Mouse (Mus musculus) granulocyte monocyte progenitor cell, adult 5-6 weeks (primary cell): ENCODE measurements around the gene Plppr5. TPM values are rescaled to one million over a fixed set of nuclear protein-coding genes. Genes with fewer than 3 reads are reported as not detected.

Source experiments
- ATAC-seq: replicated peaks from 2 replicates; pipeline ENCODE4 v1.8.0; 2016; ENCODE audit warnings: mild to moderate bottlenecking, moderate TSS enrichment, inconsistent platforms; ENCODE audit not compliant: poor library complexity, severe bottlenecking
- total RNA-seq, 2 experiments: library from RNA; stranded (forward) in 1 of 2; stranded (reverse) in 1 of 2; fragments of 200-712, 200-1000 nt in 1 of 2; fragments of >200 nt in 1 of 2; fragmentation: Nextera tagmentation in 1 of 2; gene quantifications; 2 replicates each; pipeline ENCODE4 v1.2.3; 2014 to 2017

The Plppr5 gene
- total RNA-seq, 2 experiments from 2014 or later, result not detected

- no peak for ATAC-seq
These were observed 112.0 kb downstream of the Plppr5 start for GRCm38 (mm10) chr3:117686648-117687047.

DNA sequence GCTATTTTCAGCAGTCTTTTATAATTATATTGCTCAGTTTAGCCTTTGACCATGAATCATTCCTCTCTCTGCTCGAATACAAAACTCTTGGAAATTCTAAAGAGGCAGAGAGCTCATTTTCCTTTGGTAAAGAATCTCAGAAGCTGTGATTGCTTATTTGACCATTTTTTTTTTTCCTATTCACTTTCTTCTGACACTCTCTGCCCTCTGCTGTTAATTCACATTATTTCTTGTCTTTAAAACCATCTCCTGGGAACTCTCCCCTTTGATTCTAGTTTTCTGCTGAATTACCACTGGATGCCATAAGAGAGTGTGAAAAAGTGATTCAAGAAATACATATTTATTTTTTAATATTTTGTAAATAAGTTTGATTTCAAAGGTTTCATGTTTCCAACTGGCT lies 120.1 kb downstream of the Plppr5 start:
- ATAC-seq, result no peak

DNA sequence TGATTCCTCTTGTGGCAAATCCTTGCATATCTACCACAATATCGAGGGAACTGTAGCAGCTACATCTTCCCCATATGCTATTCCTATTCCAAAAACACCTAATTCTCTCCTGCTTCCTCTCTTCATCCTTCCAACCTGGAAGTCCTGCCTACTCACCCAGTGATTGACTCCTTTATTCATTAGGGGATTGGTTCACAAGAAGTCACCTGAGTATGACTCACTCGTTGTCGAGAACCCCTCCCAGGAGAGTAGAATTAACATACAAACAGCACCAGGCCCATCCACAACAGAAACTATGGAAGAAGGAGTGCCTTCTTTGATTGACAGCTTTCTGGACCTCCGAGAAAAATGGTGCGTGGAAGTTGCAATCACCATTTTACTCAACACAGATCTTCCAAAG lies 121.7 kb downstream of the Plppr5 start:
- ATAC-seq, result no peak

DNA sequence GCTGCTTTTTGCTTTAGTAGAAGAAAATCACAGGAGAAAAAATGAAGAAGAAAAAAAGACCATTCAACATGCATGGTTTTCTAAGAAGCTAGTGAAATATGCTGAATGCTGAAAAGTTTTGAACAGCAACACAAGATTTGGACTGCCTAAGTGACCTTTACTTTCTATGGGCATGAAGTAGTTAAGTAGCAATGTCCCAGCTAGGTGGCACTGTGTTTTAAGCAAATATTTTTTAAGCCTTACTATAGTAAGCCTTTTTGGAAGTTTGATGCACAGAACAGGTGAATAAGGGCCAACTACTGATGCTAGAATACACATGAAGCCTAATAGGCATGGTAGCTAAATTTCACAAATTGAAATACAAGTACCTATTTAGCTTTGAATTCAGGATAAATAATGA lies 134.2 kb downstream of the Plppr5 start:
- ATAC-seq, result no peak

DNA sequence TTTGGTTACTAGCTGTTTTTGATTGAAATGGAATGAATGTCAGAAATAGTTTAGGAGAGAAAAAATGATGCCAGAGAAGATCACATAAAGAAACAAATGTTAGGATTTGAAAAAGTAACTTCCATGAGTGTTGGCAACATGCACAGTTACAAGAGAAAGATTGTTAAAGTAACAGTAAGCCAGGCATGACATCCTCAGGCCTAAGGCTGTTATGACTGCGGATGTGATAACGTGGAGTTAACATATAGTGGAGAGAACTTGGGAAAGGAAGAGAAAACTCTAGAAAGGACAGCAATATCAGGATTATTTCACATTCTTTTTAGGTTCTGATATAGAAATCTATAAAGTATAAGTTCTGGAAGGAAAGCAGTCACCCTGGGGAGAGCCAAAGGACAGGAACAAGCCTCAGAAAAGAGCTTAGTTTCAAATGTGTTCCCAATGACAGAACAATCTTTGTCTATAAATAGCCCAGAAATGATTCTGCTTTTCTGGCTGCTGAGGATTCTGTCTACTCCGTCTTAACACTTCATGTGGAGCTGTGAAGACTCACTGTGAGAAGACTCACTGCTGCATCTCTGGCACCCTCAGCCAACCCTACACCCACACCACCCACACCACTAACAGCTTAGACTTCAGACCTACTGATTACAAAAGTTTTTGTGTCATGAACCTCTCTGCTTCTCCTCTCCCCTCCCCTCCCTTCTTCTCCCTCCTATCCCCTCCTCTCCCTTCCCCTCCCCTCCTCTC lies 142.1 kb downstream of the Plppr5 start:
- no peak for ATAC-seq

DNA sequence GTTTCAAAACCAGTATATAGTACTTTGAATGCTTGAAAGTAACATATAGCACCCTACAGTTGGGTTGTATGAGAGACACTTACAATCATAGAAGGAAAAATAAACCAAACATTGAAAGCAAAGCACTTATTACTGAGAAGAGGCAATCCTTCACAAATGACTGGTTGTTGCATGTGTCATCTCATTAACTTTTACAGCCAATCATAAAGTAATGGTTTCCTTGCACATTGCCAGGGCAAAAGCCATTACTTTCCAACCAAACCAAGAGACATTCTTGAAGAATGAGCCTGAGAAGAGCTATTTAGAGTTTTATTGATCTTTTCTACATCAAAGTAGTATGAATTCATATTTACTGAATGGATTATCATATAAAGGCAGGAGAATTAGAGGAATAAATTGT lies 148.8 kb downstream of the Plppr5 start:
- no peak for ATAC-seq

DNA sequence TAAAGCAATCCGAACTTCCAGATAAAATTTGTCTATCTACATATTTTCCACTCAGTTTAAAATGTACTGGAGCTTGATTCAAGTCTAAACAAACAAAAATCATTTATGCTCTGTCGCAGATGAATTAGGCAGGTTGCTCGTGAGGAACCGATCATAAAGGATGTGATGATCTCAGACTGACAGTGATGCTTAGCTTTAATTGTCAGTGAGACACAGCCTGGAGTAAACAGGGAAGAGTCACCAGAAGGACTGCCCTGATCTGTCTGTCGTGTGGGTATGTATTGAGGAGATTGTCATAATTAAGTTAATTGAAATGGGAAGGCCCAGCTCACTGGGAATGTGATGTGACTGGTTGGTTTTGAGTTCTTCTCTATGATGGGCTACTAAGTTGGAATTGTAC lies 149.9 kb downstream of the Plppr5 start:
- no peak for ATAC-seq

DNA sequence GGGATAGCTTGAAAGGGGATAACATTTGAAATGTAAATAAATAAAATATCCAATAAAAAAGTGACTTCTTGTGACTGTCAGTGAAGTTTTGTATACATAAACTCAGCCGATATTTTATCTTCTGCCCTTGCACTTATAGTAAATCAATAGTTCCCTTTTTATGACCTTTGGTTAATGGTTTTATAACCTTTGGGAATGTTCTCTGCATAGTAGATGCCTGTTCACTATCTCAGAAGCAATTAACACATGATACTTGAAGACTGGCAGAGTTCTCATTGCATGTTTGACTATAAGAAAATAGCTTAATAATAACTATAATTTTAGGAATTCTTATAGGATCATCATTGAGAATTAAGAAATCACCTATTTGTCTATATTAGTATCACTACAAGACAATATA lies 150.9 kb downstream of the Plppr5 start:
- ATAC-seq, result no peak

DNA sequence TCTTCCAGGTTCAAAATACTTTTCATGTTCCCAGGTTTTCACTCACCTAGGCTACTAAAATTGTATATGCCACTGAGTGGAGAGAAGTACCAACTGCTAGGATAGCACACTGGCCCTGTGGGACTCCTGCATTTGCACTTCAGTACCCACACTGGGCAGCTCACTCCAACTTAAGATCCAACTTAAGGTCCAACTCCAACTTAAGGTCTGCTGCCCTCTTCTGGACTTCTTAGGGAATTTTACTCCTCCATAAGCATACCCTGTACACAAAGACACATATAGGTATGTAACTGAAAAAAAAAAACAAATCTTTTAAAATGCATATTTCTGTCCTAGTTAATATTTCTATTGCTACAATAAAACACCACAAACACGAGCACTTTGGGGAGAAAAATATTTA lies 153.5 kb downstream of the Plppr5 start:
- no peak for ATAC-seq

- ATAC-seq, result no peak
These were observed 154.8 kb downstream of the Plppr5 start for GRCm38 (mm10) chr3:117729121-117730072.

DNA sequence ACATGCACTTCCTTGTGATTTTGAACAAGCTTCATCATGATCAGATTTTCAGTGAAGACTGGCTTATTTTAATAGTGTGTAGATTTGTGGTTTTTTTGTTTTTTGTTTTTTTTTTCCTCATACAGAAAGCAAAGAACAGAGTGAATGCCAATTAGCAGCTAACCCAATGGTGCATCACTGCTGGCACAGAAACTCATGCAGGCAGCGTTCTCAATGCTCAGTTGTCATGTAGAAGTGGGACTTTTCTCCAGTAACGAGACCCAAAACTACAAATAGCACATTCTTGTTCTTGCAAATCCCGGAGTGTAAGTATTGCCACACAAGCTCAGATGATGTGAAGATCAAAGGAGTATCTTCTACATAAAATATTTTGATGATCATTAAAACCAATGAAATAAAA lies 156.9 kb downstream of the Plppr5 start:
- no peak for ATAC-seq

- ATAC-seq, result no peak
These were observed 158.0 kb downstream of the Plppr5 start for GRCm38 (mm10) chr3:117732661-117733060.

Other genes starting within 250 kb of the Plppr5 start
- not detected in 2 replicates for gene Plppr4, start 214.0 kb upstream of the Plppr5 start, total RNA-seq (2014; fragmentation: Nextera tagmentation)
- not detected in 2 replicates for gene Plppr4, start 214.0 kb upstream of the Plppr5 start, total RNA-seq (2017)